Mouse (Mus musculus): Measurements from ENCODE around the gene Mtmr3. TPM values are rescaled to one million over a fixed set of nuclear protein-coding genes. Genes with fewer than 3 reads are reported as not detected.

Mtmr3 gene
- total RNA-seq, 2 experiments from 2014 or later: 70.5 to 73.2 TPM

GRCm38 (mm10) chr11:4497501-4498118, 97.1 kb downstream of the Mtmr3 start:
- H3K4me3 ChIP-seq: no peak overlapping the region
- no peak for DNase-seq (ENCODE audit: low spot score in 2 of 2)
- no peak for TF ChIP-seq CTCF (conservative IDR thresholded peaks at IDR 0.05)
- no peak overlapping the region for H3K27ac ChIP-seq

GRCm38 (mm10) chr11:4495021-4495540, 99.6 kb downstream of the Mtmr3 start:
- Histone ChIP-seq H3K27ac (no peak overlapping the region), H3K4me3 (no peak overlapping the region)
- no peak for DNase-seq (ENCODE audit: low spot score in 2 of 2)
- no peak for TF ChIP-seq CTCF (conservative IDR thresholded peaks at IDR 0.05)

- no peak for DNase-seq (ENCODE audit: low spot score in 2 of 2)
- no peak for TF ChIP-seq CTCF (conservative IDR thresholded peaks at IDR 0.05)
- no peak overlapping the region for H3K27ac ChIP-seq
- no peak overlapping the region for H3K4me3 ChIP-seq
Observed at GRCm38 (mm10) chr11:4489207-4489606, 105.5 kb downstream of the Mtmr3 start.

- TF ChIP-seq CTCF (conservative IDR thresholded peaks at IDR 0.05): no peak
- no peak for DNase-seq (ENCODE audit: low spot score in 2 of 2)
- Histone ChIP-seq H3K27ac (no peak overlapping the region), H3K4me3 (no peak overlapping the region)
Observed at GRCm38 (mm10) chr11:4488798-4489197, 105.9 kb downstream of the Mtmr3 start.

- TF ChIP-seq CTCF (conservative IDR thresholded peaks at IDR 0.05): no peak
- no peak overlapping the region for H3K27ac ChIP-seq
- DNase-seq (ENCODE audit: low spot score in 2 of 2): no peak
- H3K4me3 ChIP-seq: no peak overlapping the region
Observed at GRCm38 (mm10) chr11:4488367-4488766, 106.3 kb downstream of the Mtmr3 start.

GRCm38 (mm10) chr11:4487401-4487965, 107.2 kb downstream of the Mtmr3 start:
- TF ChIP-seq CTCF (conservative IDR thresholded peaks at IDR 0.05): no peak
- DNase-seq (ENCODE audit: low spot score in 2 of 2): peak in 1 of 2 experiments; percentile 18
- Histone ChIP-seq H3K27ac (no peak overlapping the region), H3K4me3 (no peak overlapping the region)

- Histone ChIP-seq H3K4me3 (no peak overlapping the region), H3K27ac (no peak overlapping the region)
- no peak for TF ChIP-seq CTCF (conservative IDR thresholded peaks at IDR 0.05)
- no peak for DNase-seq (ENCODE audit: low spot score in 2 of 2)
Observed at GRCm38 (mm10) chr11:4484541-4484940, 110.1 kb downstream of the Mtmr3 start.

GRCm38 (mm10) chr11:4482641-4483040, 112.0 kb downstream of the Mtmr3 start:
- Histone ChIP-seq H3K4me3 (no peak overlapping the region), H3K27ac (peak overlapping the region; percentile 72; the same call in 1 of the 2 replicates)
- DNase-seq (ENCODE audit: low spot score in 2 of 2): no peak
- TF ChIP-seq CTCF (conservative IDR thresholded peaks at IDR 0.05): no peak

GRCm38 (mm10) chr11:4476184-4476697, 118.4 kb downstream of the Mtmr3 start:
- Histone ChIP-seq H3K27ac (no peak overlapping the region), H3K4me3 (no peak overlapping the region)
- DNase-seq (ENCODE audit: low spot score in 2 of 2): no peak
- TF ChIP-seq CTCF (conservative IDR thresholded peaks at IDR 0.05): no peak

GRCm38 (mm10) chr11:4472464-4473179, 122.0 kb downstream of the Mtmr3 start:
- H3K27ac ChIP-seq: no peak overlapping the region
- no peak for TF ChIP-seq CTCF (conservative IDR thresholded peaks at IDR 0.05)
- no peak overlapping the region for H3K4me3 ChIP-seq
- DNase-seq (ENCODE audit: low spot score in 2 of 2): no peak

- no peak overlapping the region for H3K27ac ChIP-seq
- no peak for DNase-seq (ENCODE audit: low spot score in 2 of 2)
- no peak overlapping the region for H3K4me3 ChIP-seq
- TF ChIP-seq CTCF (conservative IDR thresholded peaks at IDR 0.05): no peak
Observed at GRCm38 (mm10) chr11:4471734-4472133, 122.9 kb downstream of the Mtmr3 start.

GRCm38 (mm10) chr11:4471251-4471650, 123.4 kb downstream of the Mtmr3 start:
- DNase-seq (ENCODE audit: low spot score in 2 of 2): no peak
- Histone ChIP-seq H3K27ac (no peak overlapping the region), H3K4me3 (no peak overlapping the region)
- TF ChIP-seq CTCF (conservative IDR thresholded peaks at IDR 0.05): no peak

GRCm38 (mm10) chr11:4469091-4469490, 125.6 kb downstream of the Mtmr3 start:
- H3K4me3 ChIP-seq: no peak overlapping the region

More at GRCm38 (mm10) chr11:4469091-4469490, 125.6 kb downstream of the Mtmr3 start:
- no peak for TF ChIP-seq CTCF (conservative IDR thresholded peaks at IDR 0.05)
- H3K27ac ChIP-seq: no peak overlapping the region
- no peak for DNase-seq (ENCODE audit: low spot score in 2 of 2)
